Mouse (Mus musculus) midbrain, postnatal 0 days (tissue): ENCODE results near the gene Cyp26c1. TPM values are rescaled to one million over a fixed set of nuclear protein-coding genes. Genes with fewer than 3 reads are reported as not detected.
A peak's percentile ranks its signal among the peaks of the same experiment; 100 is the strongest.

ENCODE experiments used
- ATAC-seq: fragments of 200-750 bp; cut with Nextera tagmentation; 2 replicates; pipeline ENCODE4 v1.8.0; 2017; ENCODE audit warnings: moderate number of reproducible peaks, mild to moderate bottlenecking, moderate TSS enrichment, moderate library complexity; ENCODE audit not compliant: low FRiP score
- DNase-seq: peaks from one replicate; pipeline ENCODE4 v3.0.0-alpha.2; 2015; ENCODE audit warnings: low spot score
- H3K27ac ChIP-seq: fragments of 300-500 bp; sonication (generic); 2 replicates; pipeline ENCODE4 v1.5.1; 2014; ENCODE audit warnings: low read depth, mild to moderate bottlenecking, low read length, mixed read lengths
- H3K27me3 ChIP-seq: fragments of 300-500 bp; sonication (generic); 2 replicates; pipeline ENCODE4 v1.6.1; 2014; ENCODE audit warnings: low read length, control low read depth, mixed read lengths; ENCODE audit not compliant: insufficient read depth
- H3K36me3 ChIP-seq: fragments of 300-500 bp; sonication (generic); 2 replicates; pipeline ENCODE4 v1.6.1; 2014; ENCODE audit warnings: low read length, control low read depth, mixed read lengths; ENCODE audit not compliant: insufficient read depth
- H3K4me1 ChIP-seq: fragments of 300-500 bp; sonication (generic); 2 replicates; pipeline ENCODE4 v1.6.1; 2014; ENCODE audit warnings: mild to moderate bottlenecking, control low read depth, antibody characterized with exemption, low read length, mixed read lengths; ENCODE audit not compliant: insufficient read depth
- H3K4me2 ChIP-seq: fragments of 300-500 bp; sonication (generic); 2 replicates; pipeline ENCODE4 v1.6.1; 2014; ENCODE audit warnings: low read depth, mild to moderate bottlenecking, low read length, mixed read lengths; ENCODE audit not compliant: poor library complexity, severe bottlenecking
- H3K4me3 ChIP-seq: fragments of 300-500 bp; sonication (generic); 2 replicates; pipeline ENCODE4 v1.5.1; 2014; ENCODE audit warnings: low read depth, mild to moderate bottlenecking, low read length, moderate library complexity
- H3K9ac ChIP-seq: fragments of 300-500 bp; sonication (generic); replicated peaks from 2 replicates; pipeline ENCODE4 v1.6.1; 2014; ENCODE audit warnings: mild to moderate bottlenecking, low read length, moderate library complexity, mixed read lengths; ENCODE audit not compliant: poor library complexity, severe bottlenecking
- H3K9me3 ChIP-seq: fragments of 300-500 bp; sonication (generic); 2 replicates; pipeline ENCODE4 v1.6.1; 2016; ENCODE audit warnings: low read length, control low read depth
- CTCF ChIP-seq: IDR thresholded peaks from 2 replicates; pipeline ENCODE4 v1.5.1; 2016; ENCODE audit warnings: antibody characterized with exemption, mild to moderate bottlenecking
- WGBS: fragments of 180-500 bp; shearing (Covaris S2); extraction: QIAGEN DNeasy Blood & Tissue Kit; methylation state at CpG from one replicate; pipeline ENCODE4 v1.1.7; 2014; 5-methylcytosine and 5-hydroxymethylcytosine counted together
- polyA plus RNA-seq: library from polyadenylated mRNA; unstranded; fragments of >200 nt; fragmentation: Nextera tagmentation; extraction: Ambion mirVana; gene quantifications from 2 replicates; pipeline ENCODE4 v1.2.1, GENCODE M21; 2015
- total RNA-seq: library from RNA; depleted of rRNA; stranded (reverse); fragments of >200 nt; gene quantifications from 2 replicates; pipeline ENCODE4 v1.2.3, GENCODE M21; 2014; rRNA removed

The Cyp26c1 gene
- total RNA-seq (not detected in 2 replicates), polyA plus RNA-seq (not detected in 2 replicates)

- no peak within 1 kb of the TSS for H3K4me2 ChIP-seq
- no peak within 1 kb of the TSS for H3K9ac ChIP-seq
- TF ChIP-seq CTCF = no peak
- H3K36me3 ChIP-seq = no peaks in the 10 kb centered on the region
- no peak within 1 kb of the TSS for H3K4me3 ChIP-seq
- ATAC-seq (no peak), DNase-seq (no peak)
- H3K27ac ChIP-seq = no peak within 1 kb of the TSS
- H3K27me3 ChIP-seq = peaks cover 67% of the 10 kb centered on the region
- 22% methylated on average over 6 of the region's 6 CpGs for WGBS
- H3K4me1 ChIP-seq = no peaks in the 10 kb centered on the region
- no peaks in the 10 kb centered on the region for H3K9me3 ChIP-seq
These were observed at the start of gene Cyp26c1 for GRCm38 (mm10) chr19:37685281-37685680. Gene Cyp26c1 (plus strand): TSS chr19:37685581.

- Histone ChIP-seq H3K9ac (no peak overlapping the region), H3K27ac (no peak overlapping the region), H3K9me3 (no peaks in the 10 kb centered on the region), H3K4me2 (no peak overlapping the region), H3K27me3 (no peaks in the 10 kb centered on the region), H3K4me1 (no peaks in the 10 kb centered on the region), H3K4me3 (no peak overlapping the region), H3K36me3 (no peaks in the 10 kb centered on the region)
- TF ChIP-seq CTCF = peak; percentile 62
- DNase-seq (peak; percentile 38), ATAC-seq (no peak)
- WGBS = 43% methylated on average over 2 of the region's 2 CpGs
These were observed 37.4 kb upstream of the Cyp26c1 start for GRCm38 (mm10) chr19:37647994-37648393.

GRCm38 (mm10) chr19:37650526-37650925, 34.9 kb upstream of the Cyp26c1 start:
- no peak for TF ChIP-seq CTCF
- no peak overlapping the region for H3K9ac ChIP-seq
- H3K9me3 ChIP-seq = no peaks in the 10 kb centered on the region
- WGBS = 67% methylated on average over 2 of the region's 2 CpGs
- DNase-seq = no peak
- H3K4me2 ChIP-seq = no peak overlapping the region
- no peaks in the 10 kb centered on the region for H3K36me3 ChIP-seq
- H3K4me1 ChIP-seq = no peaks in the 10 kb centered on the region
- H3K27me3 ChIP-seq = no peaks in the 10 kb centered on the region
- H3K27ac ChIP-seq = no peak overlapping the region
- no peak overlapping the region for H3K4me3 ChIP-seq
- ATAC-seq = no peak

GRCm38 (mm10) chr19:37654012-37654411, 31.4 kb upstream of the Cyp26c1 start:
- no peak overlapping the region for H3K27ac ChIP-seq
- H3K9me3 ChIP-seq = no peaks in the 10 kb centered on the region
- ATAC-seq = no peak
- H3K27me3 ChIP-seq = no peaks in the 10 kb centered on the region
- no peaks in the 10 kb centered on the region for H3K4me1 ChIP-seq
- H3K9ac ChIP-seq = no peak overlapping the region
- no peak overlapping the region for H3K4me2 ChIP-seq
- no peak overlapping the region for H3K4me3 ChIP-seq
- WGBS = 40% methylated on average over 5 of the region's 5 CpGs
- no peak for DNase-seq
- TF ChIP-seq CTCF = no peak
- no peaks in the 10 kb centered on the region for H3K36me3 ChIP-seq

- no peaks in the 10 kb centered on the region for H3K36me3 ChIP-seq
- no peaks in the 10 kb centered on the region for H3K4me1 ChIP-seq
- no peak overlapping the region for H3K4me3 ChIP-seq
- no peak overlapping the region for H3K9ac ChIP-seq
- no peak for TF ChIP-seq CTCF
- no peak overlapping the region for H3K4me2 ChIP-seq
- no peak for ATAC-seq
- H3K27me3 ChIP-seq = no peaks in the 10 kb centered on the region
- 16% methylated on average over 9 of the region's 9 CpGs for WGBS
- H3K27ac ChIP-seq = no peak overlapping the region
- H3K9me3 ChIP-seq = no peaks in the 10 kb centered on the region
- no peak for DNase-seq
These were observed 28.9 kb upstream of the Cyp26c1 start for GRCm38 (mm10) chr19:37656441-37656840.

GRCm38 (mm10) chr19:37665256-37665655, 20.1 kb upstream of the Cyp26c1 start:
- DNase-seq (no peak), ATAC-seq (no peak)
- Histone ChIP-seq H3K27me3 (no peaks in the 10 kb centered on the region), H3K4me3 (no peak overlapping the region), H3K9ac (no peak overlapping the region), H3K4me1 (no peaks in the 10 kb centered on the region), H3K4me2 (no peak overlapping the region), H3K36me3 (no peaks in the 10 kb centered on the region), H3K27ac (no peak overlapping the region), H3K9me3 (no peaks in the 10 kb centered on the region)
- no peak for TF ChIP-seq CTCF
- 70% methylated on average over 6 of the region's 6 CpGs for WGBS
